Mouse (Mus musculus): ENCODE measurements at regions not wholly inside any gene's neighbourhood (a gene's known extent, or its start where the extent isn't known, plus 50 kb on each side); places are given as distances from the start of the nearest gene placed in this dataset.
A peak's percentile ranks its signal among the peaks of the same experiment; 100 is the strongest.

DNA sequence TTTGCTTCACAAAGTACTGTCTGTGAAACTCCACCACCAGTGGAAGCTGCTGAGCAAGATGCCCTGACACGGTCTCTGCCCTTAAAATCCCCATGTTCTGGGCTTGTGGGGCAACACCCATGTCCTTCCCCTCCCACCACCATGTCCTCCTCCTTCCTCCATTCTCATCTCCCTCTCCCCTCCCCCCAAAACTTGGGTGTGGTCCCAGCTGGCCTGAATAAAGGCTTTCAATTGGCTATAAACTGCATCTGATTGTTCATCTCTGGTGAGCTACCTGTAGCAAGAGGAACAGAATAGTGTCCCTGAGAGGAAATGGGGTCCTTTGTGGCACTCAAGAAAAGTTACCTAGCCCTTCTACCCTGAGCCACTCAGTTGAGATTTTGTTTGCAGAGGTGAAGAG lies 91.8 kb downstream of the Slc16a9 start:
- DNase-seq (ENCODE audit: low spot score in 2 of 2): no peak

- DNase-seq (ENCODE audit: low spot score in 2 of 2): no peak
Observed at GRCm38 (mm10) chr10:70359421-70359820, 80.9 kb upstream of the Fam13c start.

DNA sequence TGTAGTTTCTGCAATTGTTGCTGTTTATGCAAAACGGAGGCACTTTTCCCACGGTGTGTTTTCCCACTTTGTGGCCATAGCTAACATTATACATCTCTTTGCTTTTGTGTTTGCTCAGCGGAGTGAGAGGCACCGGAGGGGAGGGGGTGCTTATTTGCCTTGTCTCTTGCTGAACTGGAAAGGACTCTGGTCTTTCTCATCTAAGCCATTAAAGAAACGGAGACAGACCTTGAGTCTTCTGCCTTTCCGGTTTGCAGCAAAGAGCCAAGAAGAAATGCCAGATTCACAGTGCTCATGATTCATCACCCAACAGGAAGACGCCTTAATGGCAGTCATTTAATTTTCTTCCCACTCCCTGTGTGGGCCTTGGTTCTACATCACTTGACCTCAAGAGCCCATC lies 80.4 kb upstream of the Fam13c start:
- no peak for DNase-seq (ENCODE audit: low spot score in 2 of 2)

GRCm38 (mm10) chr10:70363054-70363453 lies 77.2 kb upstream of the Fam13c start:
- peak in 1 of 2 experiments; percentile 57 for DNase-seq (ENCODE audit: low spot score in 2 of 2)

DNA sequence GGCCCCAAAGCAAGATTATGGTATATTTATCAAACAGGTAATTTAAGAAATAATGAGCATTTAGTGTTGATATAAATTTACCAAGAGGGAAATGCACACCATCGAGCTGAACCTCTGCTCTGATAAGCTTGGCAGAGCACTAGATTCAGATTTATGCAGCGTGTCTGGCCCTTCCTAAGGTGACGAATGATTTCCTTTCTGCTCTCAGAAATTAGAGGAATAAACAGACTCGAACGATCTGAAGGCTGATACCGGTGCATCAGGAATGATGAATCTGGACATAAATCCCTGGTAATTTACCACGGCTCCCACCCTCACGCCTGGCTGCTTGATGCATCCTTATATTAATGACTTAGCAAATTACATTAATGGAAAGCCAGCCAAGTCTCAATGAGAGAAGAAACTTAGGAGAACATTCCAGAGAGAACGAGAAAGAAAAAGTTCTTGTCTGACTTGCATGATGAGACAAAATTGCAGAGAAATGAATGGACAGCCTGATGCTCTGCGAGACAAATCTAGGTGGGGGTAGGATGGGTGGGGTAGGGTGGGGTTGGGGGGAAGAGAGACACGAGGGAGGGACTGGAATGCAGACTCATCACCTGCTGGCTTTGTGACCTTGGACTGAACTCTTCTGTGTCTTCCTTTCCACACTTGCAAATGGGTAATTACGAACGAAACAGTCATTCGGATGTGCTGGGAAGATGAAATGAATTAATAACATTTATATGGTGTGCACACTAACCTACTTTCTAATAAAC lies 75.9 kb upstream of the Fam13c start:
- no peak for DNase-seq (ENCODE audit: low spot score in 2 of 2)

GRCm38 (mm10) chr10:70364976-70365345 lies 75.3 kb upstream of the Fam13c start:
- DNase-seq (ENCODE audit: low spot score in 2 of 2): no peak

GRCm38 (mm10) chr10:70365504-70365903 lies 74.8 kb upstream of the Fam13c start:
- no peak for DNase-seq (ENCODE audit: low spot score in 2 of 2)

DNA sequence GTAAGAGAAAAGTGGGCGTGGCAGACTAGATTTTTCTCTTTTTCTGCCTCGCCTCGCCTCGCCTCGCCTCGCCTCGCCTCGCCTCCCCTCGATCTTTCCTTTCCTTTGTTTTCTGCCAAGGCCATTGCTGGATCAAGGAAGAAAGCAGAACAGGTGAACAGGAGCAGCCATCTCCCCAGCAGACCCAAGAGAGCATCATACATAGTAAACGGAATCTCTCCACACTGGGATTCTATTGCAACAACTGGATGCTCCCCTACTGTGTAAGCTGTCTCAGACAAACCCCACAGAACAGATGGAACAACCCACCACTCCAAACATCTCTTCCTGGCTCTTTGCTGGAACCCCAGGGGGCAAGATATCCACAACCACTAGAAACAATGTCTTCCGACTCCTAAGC lies 72.4 kb upstream of the Fam13c start:
- DNase-seq (ENCODE audit: low spot score in 2 of 2): no peak

GRCm38 (mm10) chr10:70368685-70369084 lies 71.6 kb upstream of the Fam13c start:
- DNase-seq (ENCODE audit: low spot score in 2 of 2): peak; percentile 73 to 76

DNA sequence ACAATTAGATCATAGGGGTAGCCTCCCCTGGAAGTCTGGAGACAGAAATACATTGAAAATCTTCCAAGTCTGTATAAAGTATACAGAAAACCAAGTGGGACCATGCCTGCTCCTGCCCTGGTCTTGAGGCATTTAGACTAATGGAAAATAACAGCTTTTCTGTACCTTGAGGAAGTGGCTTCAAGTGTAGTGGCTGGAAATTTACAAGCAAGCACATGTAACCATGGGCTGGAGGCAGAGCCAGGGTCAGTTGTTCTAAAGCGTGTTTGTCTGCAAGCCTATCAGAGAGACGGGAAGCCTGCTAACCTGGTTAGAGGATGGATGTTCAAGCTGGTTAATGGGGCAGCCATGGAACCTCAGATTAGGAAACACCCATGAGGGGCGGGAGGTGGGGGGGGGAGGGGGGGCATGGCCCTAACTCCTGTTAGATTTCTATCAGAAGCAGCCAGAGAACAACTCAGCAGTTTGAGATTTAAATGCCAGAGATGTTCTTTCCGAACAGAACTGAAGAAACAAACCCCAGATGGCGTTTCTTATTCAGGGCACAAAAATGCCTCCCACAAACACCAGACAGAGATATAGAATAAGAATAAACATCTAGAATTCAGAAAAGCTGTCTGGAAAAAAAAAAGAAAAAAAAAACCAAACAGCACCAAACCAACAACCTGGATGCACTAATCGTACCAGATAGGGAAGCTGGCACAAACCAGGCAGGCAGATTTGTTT lies 67.7 kb upstream of the Fam13c start:
- DNase-seq (ENCODE audit: low spot score in 2 of 2): peak; percentile 12 to 23

DNA sequence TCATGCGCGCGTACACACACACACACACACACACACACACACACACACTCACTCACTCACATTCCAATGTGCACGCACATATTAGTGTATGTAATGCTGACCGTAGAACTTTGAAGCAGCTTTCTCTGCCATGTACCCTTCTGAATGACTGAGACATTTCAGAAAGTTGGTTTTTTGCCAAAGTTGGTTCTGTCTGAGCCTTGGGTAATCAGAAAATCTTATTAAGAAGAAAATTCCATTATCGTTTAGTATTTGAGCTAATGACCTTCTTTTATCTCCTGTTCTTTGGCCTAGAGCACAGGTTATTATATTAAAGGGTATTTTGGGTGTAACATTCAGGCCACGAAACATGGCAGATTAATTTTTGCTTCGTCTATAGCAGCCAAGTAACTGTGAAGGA lies 67.1 kb upstream of the Fam13c start:
- no peak for DNase-seq (ENCODE audit: low spot score in 2 of 2)

DNA sequence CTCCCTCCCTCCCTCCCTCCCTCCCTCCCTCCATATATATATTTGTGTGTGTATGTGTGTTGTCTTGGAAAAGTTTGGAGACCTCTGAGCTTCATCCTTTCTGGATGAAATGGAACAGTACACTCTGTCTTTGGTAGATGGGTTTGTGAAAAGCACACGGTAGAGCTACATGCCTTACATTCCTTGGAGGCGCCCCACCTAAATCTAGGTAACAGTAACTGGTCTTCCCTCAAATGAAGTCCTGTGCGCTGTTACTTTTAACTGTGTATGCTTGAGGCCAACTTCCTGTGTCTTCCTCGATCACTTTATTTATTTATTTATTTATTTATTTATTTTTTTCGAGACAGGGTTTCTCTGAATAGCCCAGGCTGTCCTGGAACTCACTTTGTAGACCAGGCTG lies 66.4 kb upstream of the Fam13c start:
- DNase-seq (ENCODE audit: low spot score in 2 of 2): no peak

DNA sequence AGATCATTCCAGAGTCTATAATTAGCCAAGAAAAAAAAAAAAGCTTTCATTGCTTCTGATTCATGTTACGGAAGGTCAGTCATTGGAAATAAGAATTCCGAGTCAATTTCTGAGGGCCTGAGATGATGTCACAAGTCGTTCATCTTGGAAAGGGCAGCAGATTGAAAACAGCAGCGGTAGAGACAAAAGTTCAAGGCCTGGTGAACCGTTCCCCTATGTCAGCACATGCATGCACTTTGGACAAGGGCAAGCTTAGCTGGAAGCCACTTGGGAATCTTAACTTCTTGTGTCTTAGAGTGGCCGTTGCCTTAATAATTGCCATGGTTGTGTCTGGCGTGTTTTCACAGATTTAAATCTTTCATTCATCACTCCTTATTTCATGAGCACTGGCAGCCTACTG lies 65.6 kb upstream of the Fam13c start:
- DNase-seq (ENCODE audit: low spot score in 2 of 2): no peak

DNA sequence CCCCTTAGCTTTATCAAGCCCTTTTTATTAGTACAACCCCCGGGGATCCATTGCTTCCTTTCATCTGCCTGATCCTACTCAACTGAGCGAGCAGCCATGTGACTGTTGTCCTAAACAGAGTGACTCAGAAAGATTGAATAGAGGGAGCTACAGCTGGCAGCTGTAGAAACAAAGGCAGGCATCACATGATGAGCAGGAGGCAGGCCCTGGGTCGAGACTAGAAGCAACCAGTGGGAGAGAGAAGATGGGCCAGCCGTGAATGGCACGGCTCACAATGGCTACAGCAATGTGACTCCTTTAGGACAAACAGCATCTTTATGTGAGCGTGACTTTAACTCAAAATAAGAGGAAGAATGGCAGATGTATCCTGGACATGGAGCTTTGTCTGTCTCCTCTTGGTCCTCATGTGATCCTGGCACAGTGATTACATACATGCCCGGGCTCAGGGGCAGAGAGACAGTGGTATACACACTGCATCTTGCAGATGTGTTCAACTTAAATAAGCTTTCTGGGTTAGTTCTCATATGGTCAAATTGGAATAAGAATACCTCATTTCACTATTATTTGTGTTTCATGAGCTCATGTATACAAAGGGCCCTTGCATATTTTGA lies 60.1 kb upstream of the Fam13c start:
- DNase-seq (ENCODE audit: low spot score in 2 of 2): peak; percentile 19 to 20

- no peak for DNase-seq (ENCODE audit: low spot score in 2 of 2)
Observed at GRCm38 (mm10) chr10:70384689-70385088, 55.6 kb upstream of the Fam13c start.

DNA sequence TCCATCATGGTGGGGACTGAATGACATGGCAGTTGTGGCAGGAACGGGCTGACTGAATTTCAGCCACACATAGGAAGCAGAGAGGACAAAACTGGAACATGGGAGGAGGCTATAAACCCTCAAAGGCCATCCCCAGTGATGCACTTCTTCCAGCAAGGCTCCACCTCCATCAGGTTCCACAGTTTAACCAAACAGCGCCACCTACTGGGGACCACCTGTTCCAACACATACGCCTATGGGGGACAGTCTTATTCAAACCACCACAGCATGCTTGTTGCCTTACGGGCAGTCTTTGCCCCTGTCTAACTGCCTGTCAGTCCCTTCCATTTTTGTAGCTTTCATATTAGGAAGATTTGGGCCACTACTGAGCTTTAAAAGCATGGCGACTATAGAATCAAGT lies 52.6 kb upstream of the Fam13c start:
- DNase-seq (ENCODE audit: low spot score in 2 of 2): no peak

All from left cerebral cortex, adult 18-20 months (tissue).